Mouse (Mus musculus): Measurements from ENCODE around the gene Stx7.

Stx7 gene

GRCm38 (mm10) chr10:24167978-24168583 lies 19.0 kb downstream of the Stx7 start:
- peak; percentile 49 for DNase-seq (ENCODE audit: low spot score)

DNA sequence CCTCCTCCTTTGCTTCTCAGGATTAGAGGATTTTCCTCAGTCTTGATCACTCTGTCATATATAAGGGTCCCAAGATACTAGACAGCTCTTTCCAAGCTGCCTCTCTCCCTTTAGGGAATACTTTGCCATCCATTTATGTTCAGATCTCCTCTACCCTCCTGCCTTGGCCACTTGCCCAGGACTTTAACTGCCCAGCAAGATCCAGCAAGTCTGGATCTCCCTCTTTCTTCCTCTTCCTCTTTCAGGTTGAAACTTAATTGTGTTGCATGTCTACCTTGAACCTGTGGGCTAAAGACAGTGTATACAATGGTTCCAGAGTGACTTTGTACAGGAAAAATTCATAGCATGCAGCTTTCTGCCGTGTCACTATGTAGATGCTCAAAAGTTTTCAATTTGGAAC lies 19.8 kb downstream of the Stx7 start:
- no peak for DNase-seq (ENCODE audit: low spot score)

DNA sequence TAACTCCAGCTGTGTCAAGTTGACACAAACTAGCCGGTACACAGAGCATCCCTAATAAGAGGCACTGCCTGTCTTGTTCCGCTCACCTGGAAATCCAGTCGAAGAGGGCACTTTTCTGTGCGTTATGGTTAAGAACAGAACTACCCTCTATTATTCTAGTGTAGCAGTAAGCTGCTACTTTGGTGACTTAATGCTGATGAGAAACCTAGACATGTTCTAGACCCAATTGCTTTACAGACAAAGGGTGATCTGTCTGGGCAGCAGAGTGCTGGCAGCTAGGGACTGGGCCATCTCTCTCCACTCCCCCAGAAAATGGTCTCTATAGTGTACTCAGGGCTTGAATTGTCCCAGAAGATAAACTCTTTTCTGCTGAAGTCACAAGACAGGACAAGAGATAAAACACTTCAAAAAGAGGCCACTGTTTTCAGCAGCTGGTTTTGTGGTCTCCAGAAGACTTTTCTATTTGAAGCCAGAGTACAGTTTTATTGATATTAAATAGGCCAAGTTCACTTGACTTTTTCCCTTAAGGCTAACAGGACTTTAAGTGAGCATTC lies 22.9 kb downstream of the Stx7 start:
- no peak for DNase-seq (ENCODE audit: low spot score)

DNA sequence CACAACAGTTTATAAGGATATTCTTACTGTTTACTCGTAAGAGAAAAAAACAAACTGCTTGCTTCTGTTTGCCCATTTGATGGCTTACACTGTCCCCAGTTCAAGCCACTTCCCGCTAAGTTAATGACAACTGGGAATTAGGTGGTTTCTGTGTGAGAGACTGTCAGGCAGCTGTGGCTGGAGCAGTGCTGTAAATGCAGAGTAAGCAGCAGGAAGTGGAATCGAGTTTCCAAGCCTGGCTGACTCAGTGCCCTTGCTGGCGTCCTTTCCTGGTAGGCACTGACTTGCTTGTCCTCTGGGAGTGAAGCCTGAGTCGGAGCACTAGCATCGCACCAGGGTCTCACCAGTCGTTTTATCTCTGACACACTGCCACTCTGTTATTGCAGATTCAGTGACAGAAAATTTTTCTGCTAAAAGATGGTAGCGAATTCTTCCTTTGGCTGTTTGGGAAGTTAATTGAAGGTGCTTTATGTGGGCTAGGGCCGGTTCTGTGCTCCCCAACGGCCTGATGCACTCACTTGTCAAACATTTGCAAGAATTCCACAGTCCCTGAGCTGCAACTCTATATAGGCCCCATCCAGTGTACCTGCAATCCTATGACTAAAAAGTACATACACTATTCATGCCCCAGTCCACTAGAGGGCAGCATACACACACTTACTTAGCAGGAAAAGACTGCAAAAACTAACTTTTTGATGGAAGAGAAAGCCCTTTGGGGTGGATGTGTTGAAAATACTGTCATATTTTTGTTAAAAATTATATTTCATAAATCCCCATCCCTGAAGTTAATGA lies 24.3 kb downstream of the Stx7 start:
- peak; percentile 64 for DNase-seq (ENCODE audit: low spot score)

DNA sequence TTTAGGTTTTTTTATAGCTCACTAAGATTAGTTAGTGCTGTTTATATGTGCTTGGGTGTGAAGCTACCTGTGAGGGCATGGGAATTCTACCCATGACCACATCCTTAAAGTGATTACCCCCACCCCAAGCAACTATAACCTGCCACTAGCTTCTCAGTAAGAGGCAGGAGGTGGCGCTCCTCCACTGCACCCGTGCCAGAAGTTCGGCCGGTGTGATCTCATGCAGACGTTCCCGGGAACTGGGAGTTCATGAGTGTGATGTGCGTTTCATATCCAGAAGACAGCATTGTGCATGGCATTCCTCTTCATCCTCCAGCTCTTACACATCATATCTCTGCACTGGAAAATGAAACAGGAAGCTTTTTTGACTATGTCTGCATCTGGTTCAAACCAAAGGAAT lies 41.3 kb downstream of the Stx7 start:
- DNase-seq (ENCODE audit: low spot score), result no peak

DNA sequence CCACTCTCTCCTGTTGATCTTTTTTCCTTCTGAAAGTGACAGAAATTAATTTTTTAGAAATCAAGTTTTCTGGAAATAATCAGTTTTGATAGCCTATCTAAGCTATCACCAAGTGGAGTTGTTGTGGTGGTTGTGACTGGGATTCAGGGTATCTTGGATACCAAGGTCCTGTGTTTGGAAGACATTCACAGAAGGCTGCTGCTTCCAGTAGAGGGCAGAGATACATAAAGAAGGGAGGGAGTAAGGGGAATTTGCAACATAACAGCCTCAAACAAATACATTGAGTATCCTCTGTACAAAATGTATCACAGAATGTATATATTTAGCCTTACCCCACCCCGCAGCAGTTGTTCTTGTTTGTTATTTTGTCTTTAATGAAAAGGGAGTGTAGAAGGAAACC lies 42.9 kb downstream of the Stx7 start:
- no peak for DNase-seq (ENCODE audit: low spot score)

- no peak for DNase-seq (ENCODE audit: low spot score)
Observed at GRCm38 (mm10) chr10:24199303-24199702, 50.2 kb downstream of the Stx7 start.

DNA sequence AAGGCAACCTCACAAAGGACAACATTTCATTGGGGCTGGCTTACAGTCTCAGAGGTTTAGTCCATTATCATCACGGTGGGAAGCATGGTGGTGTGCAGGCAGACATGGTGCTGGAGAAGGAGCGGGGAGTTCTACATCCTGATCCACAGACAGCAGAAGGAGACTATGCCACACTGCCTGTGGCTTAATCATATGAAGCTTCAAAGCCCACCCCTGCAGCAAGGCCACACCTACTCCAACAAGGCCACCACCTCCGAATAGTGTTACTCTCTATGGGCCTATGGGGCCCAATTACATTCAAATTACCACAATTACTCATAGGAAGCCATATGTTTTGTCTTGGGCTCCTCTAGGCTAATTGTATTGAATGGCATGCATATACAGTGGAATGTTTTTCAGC lies 51.0 kb downstream of the Stx7 start:
- no peak for DNase-seq (ENCODE audit: low spot score)

GRCm38 (mm10) chr10:24210075-24210474 lies 61.0 kb downstream of the Stx7 start:
- no peak for DNase-seq (ENCODE audit: low spot score)

DNA sequence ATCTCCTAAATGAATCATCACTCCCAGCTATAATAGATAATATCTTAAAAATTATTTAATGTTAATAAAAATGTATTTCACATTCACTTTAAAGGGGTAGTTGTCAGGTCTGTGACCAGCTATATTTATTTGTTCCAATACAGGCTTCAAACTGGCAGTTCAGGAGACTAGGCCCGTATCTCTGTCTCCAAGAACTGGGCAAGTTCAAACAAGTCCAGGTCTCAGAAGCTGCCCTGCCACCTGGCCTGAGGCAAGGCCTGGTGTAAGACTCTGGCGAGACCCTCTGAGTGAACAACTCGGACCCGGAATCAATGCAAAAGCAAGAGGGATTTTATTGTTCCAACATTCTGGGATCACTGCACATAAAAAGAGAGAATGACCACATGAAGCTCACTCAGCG lies 64.2 kb downstream of the Stx7 start:
- no peak for DNase-seq (ENCODE audit: low spot score)

GRCm38 (mm10) chr10:24217558-24218268 lies 68.6 kb downstream of the Stx7 start:
- DNase-seq (ENCODE audit: low spot score), result no peak

DNA sequence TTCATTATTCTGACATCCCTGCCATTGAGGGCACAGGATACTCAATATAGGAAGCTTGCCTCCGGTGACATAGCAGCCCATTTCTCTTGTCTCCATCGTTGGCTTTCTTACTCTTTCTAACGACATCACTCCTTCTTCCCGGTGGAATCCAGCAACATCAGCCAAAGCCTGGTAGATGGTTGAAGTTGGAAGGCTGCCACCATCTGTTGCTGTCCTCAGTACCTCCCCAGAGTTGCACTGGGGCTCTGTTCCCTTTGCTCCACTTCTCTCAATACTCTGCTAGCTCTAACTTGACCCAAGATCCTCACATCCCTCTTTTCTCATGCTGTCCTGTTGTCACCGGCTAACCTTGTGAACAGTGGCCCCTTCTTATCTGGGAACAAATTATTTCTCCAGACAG lies 71.8 kb downstream of the Stx7 start:
- no peak for DNase-seq (ENCODE audit: low spot score)

DNA sequence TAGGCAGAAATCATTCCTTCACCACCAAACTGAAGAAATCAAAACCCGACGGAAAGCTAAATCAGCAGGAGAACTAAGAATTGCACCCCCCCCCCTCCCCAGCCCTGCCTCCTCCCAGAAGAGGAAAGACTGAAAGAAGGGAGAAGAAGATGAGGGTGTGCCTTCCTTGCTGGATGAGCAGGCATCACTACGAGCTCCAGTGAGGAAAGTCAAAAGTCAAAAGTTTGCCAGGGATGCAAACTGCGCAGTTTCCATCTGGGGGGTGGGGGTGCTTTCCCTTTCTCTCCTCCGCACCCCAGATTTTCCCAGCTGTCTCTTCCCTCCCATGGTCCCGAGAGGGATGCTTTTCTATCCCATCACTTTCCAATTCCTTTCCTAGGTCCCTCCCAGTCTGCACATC lies 73.8 kb downstream of the Stx7 start:
- DNase-seq (ENCODE audit: low spot score), result no peak

- DNase-seq (ENCODE audit: low spot score), result no peak
Observed at GRCm38 (mm10) chr10:24223449-24224143, 74.5 kb downstream of the Stx7 start, which contains the start of gene Moxd1. Gene Moxd1 (plus strand): TSS chr10:24223517.

DNA sequence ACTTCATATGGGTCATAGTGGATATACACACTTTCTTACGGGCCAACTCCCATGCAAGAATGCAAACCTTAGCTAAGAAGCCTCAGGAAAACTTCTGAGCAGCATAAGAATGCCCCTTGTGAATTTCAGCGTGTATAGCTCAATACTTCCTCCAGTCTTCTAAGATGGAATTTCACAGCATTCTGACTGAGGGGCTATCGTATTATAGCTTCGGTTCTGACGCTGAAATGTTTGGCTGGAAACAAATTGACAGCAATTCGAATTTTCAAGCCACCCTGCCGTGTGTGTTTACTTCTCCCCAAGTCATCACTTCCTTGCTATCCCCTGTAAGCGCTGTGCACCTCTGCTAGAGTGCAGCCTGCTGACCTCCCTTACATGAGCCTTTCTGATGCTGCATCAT lies 75.5 kb downstream of the Stx7 start:
- no peak for DNase-seq (ENCODE audit: low spot score)

GRCm38 (mm10) chr10:24228318-24229183 lies 79.4 kb downstream of the Stx7 start:
- no peak for DNase-seq (ENCODE audit: low spot score)

GRCm38 (mm10) chr10:24232281-24232680 lies 83.2 kb downstream of the Stx7 start:
- no peak for DNase-seq (ENCODE audit: low spot score)

DNA sequence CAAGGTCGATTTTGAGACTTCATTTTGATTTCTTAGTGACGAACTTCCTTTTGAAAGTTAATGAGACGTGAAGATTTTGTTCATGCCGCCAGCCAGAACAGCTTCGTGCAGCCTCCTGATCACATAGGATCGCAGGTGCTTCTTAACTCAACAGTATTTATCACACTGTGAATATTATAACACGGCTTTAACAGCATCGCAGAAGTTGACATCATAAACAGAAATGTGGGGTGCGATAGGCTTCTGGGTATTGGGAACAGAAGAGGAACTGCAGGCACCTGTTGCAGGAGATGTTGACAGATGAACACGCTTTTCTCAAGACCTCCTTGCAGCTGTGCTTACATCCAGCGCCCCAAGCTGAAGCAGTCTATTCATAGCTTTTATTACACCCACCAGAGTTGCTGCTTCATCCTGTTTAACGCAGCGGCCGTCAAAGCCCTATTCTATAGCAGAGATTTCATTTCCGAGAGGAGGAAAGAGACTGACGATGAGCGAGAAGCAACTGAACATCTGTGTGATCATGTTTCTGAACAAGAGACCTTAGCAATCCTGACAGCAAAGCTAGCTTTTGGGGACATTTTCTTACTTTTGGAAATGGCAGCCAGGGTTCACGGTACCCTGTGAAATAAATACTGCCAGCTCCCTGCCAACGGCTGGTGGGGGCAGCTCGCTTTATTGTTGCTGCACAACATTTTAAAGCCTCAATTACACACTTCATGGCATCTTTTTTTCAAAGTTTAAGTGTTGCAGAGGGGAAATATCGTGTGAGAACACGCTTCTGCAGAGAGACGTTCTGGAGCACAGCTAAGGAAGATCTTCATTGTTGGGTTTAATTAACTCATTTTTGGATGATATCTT lies 86.6 kb downstream of the Stx7 start:
- no peak for DNase-seq (ENCODE audit: low spot score)
